Mouse (Mus musculus): Measurements from ENCODE around the gene Rabl3. TPM values are rescaled to one million over a fixed set of nuclear protein-coding genes. Genes with fewer than 3 reads are reported as not detected.
A peak's percentile ranks its signal among the peaks of the same experiment; 100 is the strongest.

Gene Rabl3
- polyA plus RNA-seq (2012; rRNA removed): 4.3 and 5.2 TPM in 2 replicates

- 1% methylated on average over 41 of the region's 41 CpGs for WGBS
- peak; percentile 99 for DNase-seq (ENCODE audit: low read depth, low spot score)
Observed at GRCm38 (mm10) chr16:37539611-37540580, at the start of gene Rabl3, which contains the start of gene Gtf2e1. Gene Rabl3, plus strand, starts transcription at chr16:37539885. Gene Gtf2e1, minus strand, starts transcription at chr16:37539789.

- WGBS: 75% methylated on average over 6 of the region's 6 CpGs
- DNase-seq (ENCODE audit: low read depth, low spot score): no peak
Observed at GRCm38 (mm10) chr16:37495017-37495416, 44.7 kb upstream of the Rabl3 start.

GRCm38 (mm10) chr16:37498581-37498980, 41.1 kb upstream of the Rabl3 start:
- WGBS: 84% methylated on average over 9 of the region's 9 CpGs
- DNase-seq (ENCODE audit: low read depth, low spot score): no peak

DNA sequence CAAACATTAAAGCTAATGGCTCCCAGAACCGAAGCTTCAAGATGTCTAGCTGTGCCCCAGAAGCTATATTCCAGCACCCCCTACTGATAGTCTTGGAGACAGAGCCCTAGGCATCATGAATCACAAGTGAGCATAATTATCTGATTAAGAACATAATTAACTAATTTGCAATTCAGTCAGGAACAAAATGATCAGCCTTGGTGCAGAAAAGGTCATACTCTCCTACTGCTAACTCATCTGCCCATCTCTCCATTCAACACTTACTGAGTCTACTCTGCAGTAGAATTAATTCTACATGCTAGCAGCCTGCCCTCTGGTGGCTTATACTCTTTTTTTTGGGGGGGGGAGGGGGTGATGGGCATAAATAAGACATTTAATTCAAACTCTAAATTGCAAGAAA, 35.2 kb upstream of the Rabl3 start:
- WGBS: 61% methylated on average over 1 of the region's 1 CpGs

DNA sequence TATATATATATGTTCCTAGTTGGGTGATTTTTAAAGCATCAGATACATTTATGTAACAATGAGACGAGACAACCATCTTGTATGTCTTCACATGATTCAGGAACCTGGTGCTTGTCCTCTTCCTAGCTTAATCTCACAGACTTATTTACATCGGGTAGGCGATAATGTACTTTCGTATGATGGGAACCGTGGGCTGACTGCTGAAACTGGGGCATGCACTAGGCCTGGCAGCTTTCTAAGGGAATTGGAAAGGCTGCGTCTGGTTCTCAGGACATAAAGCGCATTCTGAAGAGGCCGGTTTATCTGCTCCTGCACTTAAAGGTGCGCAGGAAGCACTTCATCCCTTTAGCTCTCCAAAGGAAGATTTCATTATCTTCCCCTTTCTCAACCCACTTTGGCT, 32.9 kb upstream of the Rabl3 start:
- WGBS: 89% methylated on average over 9 of the region's 9 CpGs
- no peak for DNase-seq (ENCODE audit: low read depth, low spot score)

More for the DNA sequence above, 35.2 kb upstream of the Rabl3 start:
- DNase-seq (ENCODE audit: low read depth, low spot score): no peak

GRCm38 (mm10) chr16:37511489-37511888, 28.2 kb upstream of the Rabl3 start:
- no peak for DNase-seq (ENCODE audit: low read depth, low spot score)
- WGBS: 91% methylated on average over 15 of the region's 15 CpGs

DNA sequence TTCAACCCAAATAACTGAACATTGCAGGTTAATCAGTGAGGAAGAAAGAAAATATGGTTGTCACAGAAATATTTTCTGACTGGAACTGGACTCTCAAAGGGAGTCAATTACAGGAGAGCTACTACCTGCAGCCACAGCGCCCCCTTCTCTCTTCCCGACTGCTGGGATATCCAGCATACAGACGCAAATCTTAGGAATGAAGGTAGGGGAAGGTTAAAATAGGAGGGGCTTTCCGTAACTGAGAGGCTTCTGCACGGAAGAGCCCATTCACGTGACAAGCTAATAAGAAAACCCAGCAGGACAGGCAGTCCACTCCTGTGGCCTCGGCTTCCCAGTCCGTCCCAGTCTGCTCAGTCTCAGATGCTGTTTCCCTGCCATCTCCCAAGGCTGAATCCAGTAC, 25.0 kb upstream of the Rabl3 start:
- 92% methylated on average over 8 of the region's 8 CpGs for WGBS
- DNase-seq (ENCODE audit: low read depth, low spot score): no peak

DNA sequence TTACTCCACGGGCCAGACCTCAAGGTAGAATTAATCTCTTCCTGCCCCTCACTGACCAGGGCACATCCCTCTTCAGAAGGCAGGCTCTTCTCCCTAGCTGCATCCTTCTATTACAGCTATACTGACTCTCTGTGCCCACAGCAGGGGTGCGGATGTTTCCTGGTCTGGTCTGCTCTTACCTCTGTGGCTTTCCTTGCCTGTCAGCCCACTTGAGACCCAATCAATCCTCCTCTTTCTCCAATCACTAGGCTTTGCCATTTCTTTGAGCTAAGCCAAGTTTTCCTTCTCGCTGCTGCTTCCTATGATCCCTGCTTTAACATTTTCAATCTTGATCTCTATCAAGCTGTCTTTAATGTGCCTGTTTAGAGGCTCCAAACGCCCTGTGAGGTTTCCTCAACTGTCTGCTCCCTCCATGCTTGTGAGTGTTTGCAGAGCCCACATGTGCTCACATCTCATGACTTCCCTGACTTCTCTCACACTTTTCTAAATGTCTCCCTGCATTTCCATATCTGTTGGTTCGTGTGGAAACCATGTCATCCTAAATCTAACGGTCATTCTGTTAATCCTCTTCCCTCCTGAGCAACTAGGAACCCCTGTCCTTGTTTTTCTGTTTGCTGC, 23.2 kb upstream of the Rabl3 start:
- WGBS: 90% methylated on average over 6 of the region's 6 CpGs
- DNase-seq (ENCODE audit: low read depth, low spot score): no peak

DNA sequence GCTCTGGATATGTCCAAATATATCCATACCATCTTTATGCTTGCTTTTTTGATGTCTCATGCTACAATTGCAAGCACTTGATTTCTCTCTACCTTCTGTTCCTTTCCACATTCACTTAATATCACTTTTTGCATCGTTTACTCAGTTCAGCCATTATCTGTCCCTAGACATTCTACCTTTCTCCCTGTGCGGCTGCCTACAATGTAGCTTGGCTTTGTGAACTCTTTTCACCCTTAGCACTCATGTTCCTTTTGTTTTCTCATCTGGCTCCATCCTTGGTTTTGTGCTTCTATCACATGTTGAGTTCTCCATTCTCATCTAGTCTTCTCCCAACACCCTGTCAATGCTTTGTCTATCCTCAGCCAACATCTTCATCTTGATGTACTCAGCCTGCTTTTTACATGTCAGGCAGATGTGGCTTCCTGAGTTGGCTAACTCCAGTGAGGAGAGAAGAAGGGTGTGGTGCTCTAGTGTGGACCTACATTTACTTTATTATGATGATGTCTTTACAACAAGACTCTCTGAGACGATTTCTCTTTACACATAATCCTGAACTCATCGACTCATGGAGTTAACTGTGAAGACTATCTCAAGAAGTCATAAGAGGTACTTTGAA, 22.0 kb upstream of the Rabl3 start:
- 85% methylated on average over 4 of the region's 4 CpGs for WGBS
- DNase-seq (ENCODE audit: low read depth, low spot score): no peak

- DNase-seq (ENCODE audit: low read depth, low spot score): no peak
- WGBS: 77% methylated on average over 2 of the region's 2 CpGs
Observed at GRCm38 (mm10) chr16:37518662-37519061, 21.0 kb upstream of the Rabl3 start.

GRCm38 (mm10) chr16:37519721-37520120, 20.0 kb upstream of the Rabl3 start:
- no peak for DNase-seq (ENCODE audit: low read depth, low spot score)
- 93% methylated on average over 1 of the region's 1 CpGs for WGBS

DNA sequence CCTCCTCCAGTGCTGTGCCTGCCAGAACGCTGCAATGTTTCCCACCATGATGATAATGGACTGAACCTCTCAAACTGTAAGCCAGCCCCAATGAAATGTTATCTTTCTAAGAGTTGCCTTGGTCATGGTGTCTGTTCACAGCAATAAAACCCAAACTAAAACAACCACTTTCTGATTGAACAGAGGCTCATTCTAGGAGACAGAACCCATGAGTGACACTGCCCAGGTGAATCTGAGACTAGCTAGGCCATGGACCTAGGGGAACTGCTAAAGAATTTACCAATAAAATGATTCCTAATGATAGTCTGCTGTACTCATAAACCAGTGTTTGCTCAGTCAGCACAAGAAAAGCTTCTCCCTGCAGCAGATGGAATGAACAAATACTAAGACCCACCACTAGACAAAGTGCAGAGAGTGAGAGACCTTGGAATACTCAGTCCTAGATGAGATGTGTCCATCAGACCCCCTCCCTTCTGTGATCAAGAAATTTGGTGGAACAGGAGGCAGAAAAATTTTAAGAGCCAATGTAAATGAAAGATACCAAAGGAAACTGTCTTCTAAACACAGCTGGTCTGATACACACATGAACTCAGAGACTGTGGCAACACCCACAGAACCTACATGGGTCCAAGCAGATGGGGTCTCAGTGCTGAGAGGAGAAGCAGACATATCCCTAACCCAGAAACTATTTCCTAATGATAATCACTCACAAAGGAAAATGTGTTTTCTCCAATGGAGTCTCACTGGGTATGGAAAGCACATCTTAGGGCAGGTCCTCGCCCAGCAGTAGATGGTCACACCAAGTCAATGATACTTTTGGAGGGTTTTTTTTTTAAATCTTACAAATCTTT, 19.3 kb upstream of the Rabl3 start:
- no peak for DNase-seq (ENCODE audit: low read depth, low spot score)
- WGBS: 99% methylated on average over 2 of the region's 2 CpGs

- 96% methylated on average over 7 of the region's 7 CpGs for WGBS
- no peak for DNase-seq (ENCODE audit: low read depth, low spot score)
Observed at GRCm38 (mm10) chr16:37522100-37522697, 17.5 kb upstream of the Rabl3 start.

DNA sequence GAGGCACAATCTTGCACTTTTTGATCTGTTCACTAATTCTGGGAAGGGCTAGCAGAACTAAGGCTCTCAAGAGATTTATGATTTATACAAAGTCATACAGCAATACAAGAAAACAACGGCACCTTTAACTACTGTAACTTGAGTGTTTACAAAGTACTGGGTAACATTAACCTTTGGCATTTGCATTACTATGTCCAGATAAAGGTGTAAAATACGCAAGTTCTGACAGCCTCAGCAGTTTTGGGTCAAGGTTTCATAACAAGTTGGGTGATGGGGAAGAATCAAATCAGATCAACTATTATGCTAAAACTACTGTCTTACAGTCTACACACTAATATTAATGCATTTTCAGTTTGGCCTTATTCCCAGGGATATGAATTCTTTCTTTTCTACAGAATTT, 14.6 kb upstream of the Rabl3 start:
- DNase-seq (ENCODE audit: low read depth, low spot score): no peak
- 61% methylated on average over 2 of the region's 2 CpGs for WGBS

DNA sequence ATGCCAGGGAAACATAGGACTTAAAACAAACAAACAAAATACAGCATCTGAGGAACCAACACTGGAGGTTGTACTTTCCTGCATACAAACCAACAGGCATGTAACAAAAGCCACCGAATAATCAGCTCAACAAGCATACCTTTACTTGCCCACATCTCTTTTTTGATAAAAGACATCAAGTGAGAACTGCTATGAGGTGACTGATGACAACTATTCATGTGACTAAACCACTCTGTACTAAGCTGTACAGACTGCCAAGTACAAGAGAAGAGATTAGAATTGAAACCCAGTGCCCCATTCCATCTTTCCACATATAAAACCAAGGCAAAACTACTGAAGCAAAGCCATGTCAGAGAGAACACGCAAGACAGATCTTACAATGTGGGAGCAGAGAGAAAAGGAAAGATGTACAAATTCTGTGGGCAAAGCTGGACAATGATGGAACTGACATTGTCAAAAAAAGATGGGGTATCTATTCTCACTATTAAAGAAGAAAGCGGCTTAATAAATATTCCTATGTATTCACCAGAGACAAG, 12.9 kb upstream of the Rabl3 start:
- no peak for DNase-seq (ENCODE audit: low read depth, low spot score)
- 96% methylated on average over 3 of the region's 3 CpGs for WGBS

- WGBS: 91% methylated on average over 6 of the region's 6 CpGs
- no peak for DNase-seq (ENCODE audit: low read depth, low spot score)
Observed at GRCm38 (mm10) chr16:37530170-37530569, 9.5 kb upstream of the Rabl3 start.

DNA sequence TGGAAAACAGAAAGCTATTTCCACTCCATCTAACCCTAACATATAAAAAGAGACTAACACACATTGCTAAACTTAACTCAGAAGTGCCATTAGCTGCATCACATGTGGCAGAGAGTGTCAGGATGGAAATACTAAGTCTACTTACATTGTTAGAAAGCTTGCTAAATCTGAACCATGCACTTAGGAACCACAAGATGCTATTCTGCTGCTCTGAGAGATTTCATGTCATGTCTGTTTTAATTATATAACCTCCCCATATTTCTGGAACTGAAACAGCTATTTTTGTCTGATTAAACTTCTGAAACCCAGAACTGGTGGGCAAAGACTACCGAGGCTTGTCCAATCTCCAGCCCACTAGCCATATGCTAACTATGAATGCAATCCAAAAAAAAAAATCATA, 7.6 kb upstream of the Rabl3 start:
- WGBS: 83% methylated on average over 1 of the region's 1 CpGs
- DNase-seq (ENCODE audit: low read depth, low spot score): no peak

DNA sequence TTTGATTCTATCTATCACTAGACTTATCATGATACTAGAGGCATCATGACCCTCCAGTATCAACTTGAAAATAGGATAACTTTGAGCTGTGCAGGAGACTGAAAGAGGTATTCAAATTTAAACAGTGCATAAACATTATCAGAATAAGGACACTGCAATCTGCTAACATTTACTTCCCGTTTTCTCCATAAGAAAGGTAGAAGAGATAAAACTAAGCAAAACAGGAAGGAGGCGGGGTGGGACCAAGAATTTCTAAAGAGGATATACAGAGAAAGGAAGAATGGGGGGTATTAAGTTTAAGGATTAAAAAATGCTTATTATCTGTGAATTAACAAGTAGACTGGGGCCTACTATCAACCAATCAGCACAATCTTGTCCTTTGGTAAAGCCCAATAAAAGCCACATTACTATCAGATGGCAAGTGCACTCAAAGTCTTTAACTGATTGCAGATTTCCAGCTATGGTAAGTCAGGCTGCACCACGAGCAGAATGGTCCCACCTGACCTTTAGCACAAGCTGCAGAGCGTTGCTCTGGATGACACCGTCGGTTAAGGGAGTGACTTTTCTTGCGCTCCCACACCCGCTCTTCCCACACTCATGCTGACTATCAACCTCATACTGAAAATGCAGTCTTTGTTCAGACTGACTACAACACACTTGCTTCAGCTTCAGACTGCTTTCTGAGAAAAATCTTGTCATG, 6.2 kb upstream of the Rabl3 start:
- no peak for DNase-seq (ENCODE audit: low read depth, low spot score)
- WGBS: 67% methylated on average over 8 of the region's 8 CpGs

Data from large intestine, adult 2 months (tissue).